Mouse (Mus musculus) kidney, postnatal 0 days (tissue): ENCODE measurements around the gene Zbtb5. TPM values are rescaled to one million over a fixed set of nuclear protein-coding genes. Genes with fewer than 3 reads are reported as not detected.

Source experiments
- ATAC-seq: fragments of 200-750 bp; cut with Nextera tagmentation; replicated peaks from 2 replicates; pipeline ENCODE4 v1.8.0; 2017; ENCODE audit warnings: low read depth, moderate number of reproducible peaks, moderate TSS enrichment, moderate library complexity; ENCODE audit not compliant: low FRiP score
- DNase-seq: peaks from one replicate; pipeline ENCODE4 v3.0.0-alpha.2; 2016; ENCODE audit warnings: low spot score
- H3K27ac ChIP-seq: fragments of 300-500 bp; sonication (generic); 2 replicates; pipeline ENCODE4 v1.5.1; 2014; ENCODE audit warnings: mild to moderate bottlenecking
- H3K27me3 ChIP-seq: fragments of 300-500 bp; sonication (generic); 2 replicates; pipeline ENCODE4 v1.6.1; 2014; ENCODE audit warnings: low read length, mixed read lengths; ENCODE audit not compliant: insufficient read depth
- H3K36me3 ChIP-seq: fragments of 300-500 bp; sonication (generic); 2 replicates; pipeline ENCODE4 v1.6.1; 2014; ENCODE audit warnings: low read length, mixed read lengths; ENCODE audit not compliant: insufficient read depth
- H3K4me1 ChIP-seq: fragments of 300-500 bp; sonication (generic); replicated peaks from 2 replicates; pipeline ENCODE4 v1.6.1; 2014; ENCODE audit warnings: antibody characterized with exemption, low read length, mixed read lengths; ENCODE audit not compliant: insufficient read depth
- H3K4me2 ChIP-seq: fragments of 300-500 bp; sonication (generic); 2 replicates; pipeline ENCODE4 v1.6.1; 2014; ENCODE audit warnings: mild to moderate bottlenecking, low read length, moderate library complexity, mixed read lengths
- H3K4me3 ChIP-seq: fragments of 300-500 bp; sonication (generic); replicated peaks from 2 replicates; pipeline ENCODE4 v1.5.1; 2014; ENCODE audit warnings: low read depth, low read length
- H3K9ac ChIP-seq: fragments of 300-500 bp; sonication (generic); 2 replicates; pipeline ENCODE4 v1.6.1; 2014; ENCODE audit warnings: low read depth, low read length
- H3K9me3 ChIP-seq: fragments of 300-500 bp; sonication (generic); replicated peaks from 2 replicates; pipeline ENCODE4 v1.6.1; 2016; ENCODE audit warnings: low read length, inconsistent platforms, mixed read lengths
- CTCF ChIP-seq: IDR thresholded peaks from 2 replicates; pipeline ENCODE4 v1.5.1; 2016; ENCODE audit warnings: antibody characterized with exemption, low read depth, mild to moderate bottlenecking, moderate library complexity
- WGBS: fragments of 180-500 bp; shearing (Covaris S2); extraction: QIAGEN DNeasy Blood & Tissue Kit; methylation state at CpG from one replicate; pipeline ENCODE4 v1.1.7; 2014; 5-methylcytosine and 5-hydroxymethylcytosine counted together
- polyA plus RNA-seq: library from polyadenylated mRNA; unstranded; fragments of >200 nt; fragmentation: Nextera tagmentation; extraction: Ambion mirVana; gene quantifications from 2 replicates; pipeline ENCODE4 v1.2.1, GENCODE M21; 2015

Zbtb5 gene
- 18.5 and 19.2 TPM in 2 replicates for polyA plus RNA-seq

DNA sequence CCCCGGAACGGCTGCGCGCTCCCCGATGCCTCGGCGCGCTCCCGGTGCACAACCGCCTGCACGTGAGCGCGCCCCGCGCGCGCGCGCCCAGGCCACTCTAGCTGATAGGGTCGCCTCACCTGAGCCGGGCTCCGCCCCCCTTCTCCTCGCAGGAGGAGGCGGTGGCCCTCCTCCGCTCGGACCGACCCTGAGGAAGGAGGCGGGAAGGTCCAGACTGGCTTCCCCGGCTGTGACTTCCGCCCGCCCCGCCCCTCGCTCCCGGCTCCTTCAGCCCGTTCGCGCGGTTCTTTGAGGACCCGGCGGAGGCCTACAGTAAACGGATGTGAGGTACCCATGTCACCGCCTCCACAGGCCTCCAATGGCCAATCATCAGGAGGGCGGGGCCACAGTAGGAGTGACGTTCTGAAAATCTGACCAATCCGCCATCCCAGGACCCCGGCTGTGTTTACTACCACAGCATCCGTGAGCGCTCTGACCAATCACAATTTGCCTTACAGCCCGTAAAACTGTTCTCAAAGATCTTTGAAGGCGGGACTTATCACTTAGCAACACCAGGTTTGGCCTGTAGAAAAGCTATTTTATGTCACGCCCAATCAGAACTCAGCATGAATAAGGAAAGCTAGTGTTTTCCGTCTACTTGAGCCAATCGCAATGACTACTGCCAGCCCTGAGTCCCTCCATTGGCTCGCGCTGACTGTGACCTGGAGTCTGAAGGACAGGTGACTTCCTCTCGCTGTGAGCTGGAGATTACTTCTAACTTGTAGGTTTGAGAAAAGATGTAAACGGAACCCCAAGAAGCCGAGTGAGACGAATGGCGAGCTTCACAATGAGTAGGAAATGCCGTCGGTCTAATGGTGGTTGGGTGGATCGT, at the start of gene Zbtb5:
Gene Zbtb5, minus strand, starts transcription at position 308 of the 871 bp plus-strand sequence.
- Histone ChIP-seq H3K36me3 (no peaks in the 10 kb centered on the region), H3K4me2 (peak within 1 kb of the TSS; percentile 67), H3K4me3 (peak within 1 kb of the TSS; percentile 64), H3K27ac (peak within 1 kb of the TSS; percentile 97), H3K4me1 (peaks cover 11% of the 10 kb centered on the region), H3K9me3 (no peaks in the 10 kb centered on the region), H3K27me3 (no peaks in the 10 kb centered on the region), H3K9ac (peak within 1 kb of the TSS; percentile 78)
- DNase-seq: peak; percentile 100
- TF ChIP-seq CTCF: no peak
- ATAC-seq: peak; percentile 99
- under 1% methylated on average over 51 of the region's 63 CpGs for WGBS

- H3K9me3 ChIP-seq: no peaks in the 10 kb centered on the region
- ATAC-seq (no peak), DNase-seq (no peak)
- no peak overlapping the region for H3K4me3 ChIP-seq
- no peaks in the 10 kb centered on the region for H3K4me1 ChIP-seq
- WGBS: 76% methylated on average over 8 of the region's 8 CpGs
- H3K9ac ChIP-seq: no peak overlapping the region
- no peak overlapping the region for H3K27ac ChIP-seq
- peaks cover 14% of the 10 kb centered on the region; the same call in 1 of the 2 replicates for H3K36me3 ChIP-seq
- no peak overlapping the region for H3K4me2 ChIP-seq
- no peak for TF ChIP-seq CTCF
- H3K27me3 ChIP-seq: no peaks in the 10 kb centered on the region
Observed at GRCm38 (mm10) chr4:45055451-45055850, 43.2 kb upstream of the Zbtb5 start.

DNA sequence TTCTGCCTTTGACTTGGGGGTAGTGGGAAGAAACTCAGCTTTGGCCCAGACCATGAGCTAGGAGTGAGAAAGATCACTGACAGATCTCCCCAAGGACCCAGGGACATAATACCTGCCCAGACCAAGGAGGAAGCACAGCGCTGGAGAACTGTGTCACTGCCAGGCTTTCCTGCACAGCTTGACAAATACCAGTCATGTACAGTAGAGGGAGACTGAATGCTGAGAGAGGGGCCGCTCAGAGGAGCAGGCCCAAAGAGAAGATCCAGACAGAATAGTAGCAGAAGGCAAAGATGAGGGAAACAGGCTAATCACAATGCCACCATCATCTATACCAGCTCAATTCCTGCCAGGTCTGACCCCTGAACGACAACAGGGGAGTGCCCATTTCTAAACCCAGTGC, 42.6 kb upstream of the Zbtb5 start:
- no peaks in the 10 kb centered on the region for H3K9me3 ChIP-seq
- no peak for ATAC-seq
- H3K36me3 ChIP-seq: peaks cover 10% of the 10 kb centered on the region; the same call in 1 of the 2 replicates
- H3K4me1 ChIP-seq: no peaks in the 10 kb centered on the region
- WGBS: 48% methylated on average over 3 of the region's 3 CpGs
- DNase-seq: peak; percentile 43
- H3K27me3 ChIP-seq: no peaks in the 10 kb centered on the region
- no peak overlapping the region for H3K4me3 ChIP-seq
- TF ChIP-seq CTCF: peak; percentile 64
- no peak overlapping the region for H3K4me2 ChIP-seq
- no peak overlapping the region for H3K27ac ChIP-seq
- H3K9ac ChIP-seq: no peak overlapping the region

GRCm38 (mm10) chr4:45047956-45048355, 35.7 kb upstream of the Zbtb5 start:
- peaks cover 8% of the 10 kb centered on the region for H3K36me3 ChIP-seq
- H3K4me2 ChIP-seq: no peak overlapping the region
- H3K4me1 ChIP-seq: no peaks in the 10 kb centered on the region
- H3K9ac ChIP-seq: no peak overlapping the region
- no peak for ATAC-seq
- no peak overlapping the region for H3K4me3 ChIP-seq
- 74% methylated on average over 9 of the region's 9 CpGs for WGBS
- no peak overlapping the region for H3K27ac ChIP-seq
- no peak for DNase-seq
- no peaks in the 10 kb centered on the region for H3K9me3 ChIP-seq
- H3K27me3 ChIP-seq: no peaks in the 10 kb centered on the region
- no peak for TF ChIP-seq CTCF

- DNase-seq (no peak), ATAC-seq (no peak)
- Histone ChIP-seq H3K27me3 (no peaks in the 10 kb centered on the region), H3K27ac (no peak overlapping the region), H3K9me3 (no peaks in the 10 kb centered on the region), H3K4me1 (no peaks in the 10 kb centered on the region), H3K4me3 (no peak overlapping the region), H3K36me3 (peaks cover 8% of the 10 kb centered on the region), H3K9ac (no peak overlapping the region), H3K4me2 (no peak overlapping the region)
- 78% methylated on average over 9 of the region's 9 CpGs for WGBS
- TF ChIP-seq CTCF: no peak
Observed at GRCm38 (mm10) chr4:45047286-45047887, 35.2 kb upstream of the Zbtb5 start.

- no peak for TF ChIP-seq CTCF
- H3K9me3 ChIP-seq: no peaks in the 10 kb centered on the region
- H3K4me3 ChIP-seq: no peak overlapping the region
- WGBS: 90% methylated on average over 5 of the region's 5 CpGs
- H3K9ac ChIP-seq: no peak overlapping the region
- H3K27ac ChIP-seq: no peak overlapping the region
- H3K27me3 ChIP-seq: no peaks in the 10 kb centered on the region
- H3K4me1 ChIP-seq: no peaks in the 10 kb centered on the region
- no peak overlapping the region for H3K4me2 ChIP-seq
- peaks cover 8% of the 10 kb centered on the region for H3K36me3 ChIP-seq
- ATAC-seq (no peak), DNase-seq (no peak)
Observed at GRCm38 (mm10) chr4:45046679-45047078, 34.5 kb upstream of the Zbtb5 start.
